Mouse (Mus musculus) forebrain, embryonic 13.5 days (tissue): Measurements from ENCODE around the gene Crocc. TPM values are rescaled to one million over a fixed set of nuclear protein-coding genes. Genes with fewer than 3 reads are reported as not detected.

Source experiments
- ATAC-seq: fragments of 200-750 bp; cut with Nextera tagmentation; 2 replicates; pipeline ENCODE4 v1.8.0; 2017
- H3K27ac ChIP-seq: fragments of 300-500 bp; sonication (generic); 2 replicates; pipeline ENCODE4 v1.5.1; 2015; ENCODE audit warnings: inconsistent platforms, mild to moderate bottlenecking, moderate library complexity
- H3K27me3 ChIP-seq: fragments of 300-500 bp; sonication (generic); 2 replicates; pipeline ENCODE4 v1.6.1; 2015; ENCODE audit warnings: mild to moderate bottlenecking, inconsistent platforms
- H3K36me3 ChIP-seq: fragments of 300-500 bp; sonication (generic); 2 replicates; pipeline ENCODE4 v1.6.1; 2015; ENCODE audit warnings: mild to moderate bottlenecking, inconsistent platforms; ENCODE audit not compliant: poor library complexity, severe bottlenecking
- H3K4me1 ChIP-seq: fragments of 300-500 bp; sonication (generic); 2 replicates; pipeline ENCODE4 v1.6.1; 2015; ENCODE audit warnings: inconsistent platforms
- H3K4me2 ChIP-seq: fragments of 300-500 bp; sonication (generic); 2 replicates; pipeline ENCODE4 v1.6.1; 2015; ENCODE audit warnings: inconsistent platforms, mild to moderate bottlenecking, moderate library complexity
- H3K4me3 ChIP-seq: fragments of 300-500 bp; sonication (generic); 2 replicates; pipeline ENCODE4 v1.5.1; 2015; ENCODE audit warnings: mild to moderate bottlenecking, inconsistent platforms
- H3K9ac ChIP-seq: fragments of 300-500 bp; sonication (generic); 2 replicates; pipeline ENCODE4 v1.6.1; 2015; ENCODE audit warnings: mild to moderate bottlenecking, inconsistent platforms
- H3K9me3 ChIP-seq: fragments of 300-500 bp; sonication (generic); replicated peaks from 2 replicates; pipeline ENCODE4 v1.6.1; 2016; ENCODE audit warnings: inconsistent platforms
- WGBS: fragments of 180-500 bp; shearing (Covaris S2); methylation state at CpG from one replicate; pipeline ENCODE4 v1.1.7; 2015; 5-methylcytosine and 5-hydroxymethylcytosine counted together
- polyA plus RNA-seq: library from polyadenylated mRNA; unstranded; fragments of >200 nt; fragmentation: Nextera tagmentation; extraction: Ambion mirVana; gene quantifications from 2 replicates; pipeline ENCODE4 v1.2.1, GENCODE M21; 2015

The Crocc gene
- polyA plus RNA-seq, 1 experiment from 2014 or later: 7.4 TPM

DNA sequence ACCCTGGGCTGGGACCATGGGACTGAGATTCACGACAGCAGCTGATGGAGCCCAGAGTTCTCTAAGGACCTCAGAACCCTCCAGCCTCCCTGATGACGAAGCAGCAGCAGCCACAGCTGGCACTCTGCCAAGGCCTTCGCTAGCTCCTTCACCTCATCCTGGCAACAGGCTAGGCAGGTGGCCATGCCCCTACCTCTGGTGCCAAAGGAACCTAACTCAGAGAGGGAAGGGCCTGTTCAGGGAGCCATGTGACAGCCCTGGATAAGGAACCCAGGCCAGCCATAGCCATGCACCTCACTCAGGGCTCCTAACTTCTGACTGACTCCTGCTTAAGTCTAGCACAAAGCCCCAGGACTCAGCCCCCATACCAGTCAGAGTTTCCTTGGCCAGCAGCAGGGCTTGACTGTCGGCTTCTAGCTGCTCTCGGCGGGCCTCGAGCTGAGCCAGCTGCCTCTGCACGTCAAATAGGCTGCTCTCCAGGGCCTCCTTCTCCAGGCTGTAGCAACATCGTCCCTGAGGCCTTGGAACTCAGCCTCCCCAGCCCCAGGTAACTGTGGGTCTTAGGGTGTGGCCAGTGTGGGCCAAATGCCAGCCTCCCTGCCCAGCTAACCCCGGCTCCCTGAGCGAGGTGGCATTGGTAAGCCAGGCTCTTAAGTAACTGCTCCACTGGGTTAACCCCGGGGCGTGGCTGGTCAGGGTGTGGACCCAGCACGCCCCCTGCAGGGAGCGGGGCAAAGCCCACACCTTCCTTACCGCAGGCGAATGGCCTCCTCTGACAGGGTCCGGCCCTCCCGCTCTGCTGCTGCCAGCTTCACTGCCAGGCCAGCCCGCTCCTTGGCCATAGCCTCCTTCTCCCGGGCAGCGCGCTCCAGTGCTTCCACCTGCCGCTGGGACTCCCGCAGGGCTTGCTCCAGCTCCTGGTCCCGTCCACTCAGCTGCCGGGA lies 26.5 kb downstream of the Crocc start:
- Histone ChIP-seq H3K36me3 (peaks cover 84% of the 10 kb centered on the region), H3K9me3 (no peaks in the 10 kb centered on the region), H3K4me3 (no peak overlapping the region), H3K9ac (peak overlapping the region; percentile 14; the same call in 1 of the 2 replicates), H3K4me2 (no peak overlapping the region), H3K4me1 (peaks cover 10% of the 10 kb centered on the region; the same call in 1 of the 2 replicates), H3K27me3 (no peaks in the 10 kb centered on the region), H3K27ac (peak overlapping the region; percentile 40)
- ATAC-seq: no peak
- WGBS: 79% methylated on average over 27 of the region's 27 CpGs

DNA sequence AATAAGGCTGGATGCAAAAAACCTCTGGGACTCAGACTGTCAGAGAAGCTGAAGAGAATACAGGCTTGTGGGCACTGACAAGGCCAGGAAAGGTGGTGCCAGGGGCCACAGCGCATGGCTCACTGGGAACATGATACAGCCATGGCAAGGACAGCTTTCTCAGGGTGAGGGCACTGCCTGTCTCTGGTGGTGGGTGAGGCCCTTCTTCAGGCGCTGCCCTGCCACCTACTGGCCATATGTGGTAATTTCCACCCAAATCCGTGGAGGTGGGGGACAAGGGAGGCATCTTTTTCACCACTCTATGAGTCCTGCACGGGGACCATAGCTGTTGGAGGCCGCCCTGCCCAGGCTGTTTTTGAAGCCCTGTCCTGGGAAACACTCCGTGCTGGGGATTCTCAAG lies 28.6 kb downstream of the Crocc start:
- H3K27me3 ChIP-seq: no peaks in the 10 kb centered on the region
- peaks cover 84% of the 10 kb centered on the region for H3K36me3 ChIP-seq
- H3K4me1 ChIP-seq: peaks cover 10% of the 10 kb centered on the region; the same call in 1 of the 2 replicates
- no peaks in the 10 kb centered on the region for H3K9me3 ChIP-seq
- no peak overlapping the region for H3K4me3 ChIP-seq
- WGBS: 16% methylated on average over 6 of the region's 6 CpGs
- H3K9ac ChIP-seq: no peak overlapping the region
- ATAC-seq: peak; percentile 72
- no peak overlapping the region for H3K4me2 ChIP-seq
- no peak overlapping the region for H3K27ac ChIP-seq

DNA sequence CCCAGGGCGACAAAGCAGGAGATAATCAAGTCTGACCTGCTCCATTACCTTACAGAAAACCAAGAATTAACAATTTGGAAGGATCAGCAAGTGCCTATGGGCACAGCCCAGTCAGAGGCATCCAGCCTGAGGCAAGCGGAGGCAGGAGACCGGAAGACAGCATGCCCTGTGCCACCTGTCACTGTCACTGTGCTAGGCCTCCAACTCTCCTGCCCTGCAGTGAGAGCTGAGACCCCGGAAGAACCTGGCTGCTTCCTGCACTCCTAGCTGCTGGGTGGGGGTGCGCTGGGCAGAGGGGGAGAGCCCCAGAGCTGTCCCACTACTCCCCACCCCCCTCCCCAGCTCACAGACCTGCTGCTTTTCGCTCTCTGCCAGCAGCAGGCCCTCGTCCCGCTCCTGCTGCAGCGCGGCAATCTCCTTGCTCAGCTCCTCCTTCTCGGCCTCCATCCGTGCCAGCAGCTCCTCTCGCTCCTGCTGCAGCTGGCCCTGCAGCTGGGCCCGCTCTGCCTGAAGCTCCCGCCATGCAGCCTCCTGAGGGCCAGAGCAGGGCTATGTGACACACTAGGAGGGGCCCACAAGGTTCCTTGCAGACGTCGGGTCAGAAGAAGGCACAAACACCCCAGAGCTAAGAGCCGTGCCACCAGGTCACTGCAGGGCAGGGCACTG lies 29.7 kb downstream of the Crocc start:
- H3K36me3 ChIP-seq: peaks cover 84% of the 10 kb centered on the region
- WGBS: 91% methylated on average over 18 of the region's 18 CpGs
- H3K27ac ChIP-seq: no peak overlapping the region
- H3K4me2 ChIP-seq: no peak overlapping the region
- H3K27me3 ChIP-seq: no peaks in the 10 kb centered on the region
- H3K9ac ChIP-seq: 0 out of 2 replicates have a peak overlapping the region, but pooled peaks have one; percentile 5
- ATAC-seq: peak; percentile 10; the same call in 1 of the 2 replicates
- no peaks in the 10 kb centered on the region for H3K9me3 ChIP-seq
- H3K4me1 ChIP-seq: peaks cover 10% of the 10 kb centered on the region; the same call in 1 of the 2 replicates
- H3K4me3 ChIP-seq: no peak overlapping the region

DNA sequence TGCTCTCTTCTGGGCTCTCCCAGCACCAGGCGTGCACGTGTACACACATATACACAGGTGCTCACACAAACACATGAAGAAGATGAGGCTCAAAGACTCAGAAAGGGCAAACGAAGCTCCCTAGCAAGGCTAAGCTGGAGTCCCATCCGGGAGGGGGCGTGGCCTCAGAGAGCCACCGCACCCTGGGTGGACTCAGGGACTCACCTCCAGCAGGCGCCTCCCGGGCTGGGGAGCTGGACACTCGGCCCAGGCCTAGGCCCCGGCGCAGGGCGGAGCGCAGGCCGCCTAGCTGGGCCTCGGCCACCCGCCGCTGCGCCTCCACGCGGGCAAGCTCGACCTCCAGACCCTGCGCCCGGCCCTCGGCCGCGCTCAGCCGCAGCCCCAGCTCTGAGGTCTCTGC lies 35.4 kb downstream of the Crocc start:
- H3K36me3 ChIP-seq: peaks cover 79% of the 10 kb centered on the region
- H3K4me1 ChIP-seq: peaks cover 25% of the 10 kb centered on the region
- no peaks in the 10 kb centered on the region for H3K27me3 ChIP-seq
- WGBS: 83% methylated on average over 27 of the region's 27 CpGs
- H3K27ac ChIP-seq: no peak overlapping the region
- no peak for ATAC-seq
- H3K4me3 ChIP-seq: no peak overlapping the region
- H3K4me2 ChIP-seq: no peak overlapping the region
- no peak overlapping the region for H3K9ac ChIP-seq
- no peaks in the 10 kb centered on the region for H3K9me3 ChIP-seq

DNA sequence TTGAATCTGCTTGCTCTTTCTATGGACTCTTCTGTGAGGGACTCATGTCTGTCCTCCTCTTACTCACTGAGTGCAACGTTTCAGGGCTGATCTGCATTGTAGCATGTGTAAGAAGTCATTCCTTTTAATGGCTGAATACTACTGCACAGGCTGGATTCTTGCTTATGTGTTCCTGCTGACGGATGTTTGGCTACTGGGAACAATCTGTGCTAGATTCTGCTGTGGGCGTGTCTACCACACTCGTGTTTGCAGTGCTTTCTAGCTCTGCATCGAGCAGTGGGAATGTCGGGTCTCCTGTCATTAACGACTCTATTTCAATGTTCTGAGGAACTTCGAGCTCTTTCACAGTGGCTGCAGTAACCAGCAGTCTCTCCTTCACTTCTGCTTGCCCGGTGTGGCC lies 36.3 kb downstream of the Crocc start:
- H3K4me3 ChIP-seq: no peak overlapping the region
- peaks cover 76% of the 10 kb centered on the region for H3K36me3 ChIP-seq
- no peak overlapping the region for H3K9ac ChIP-seq
- H3K9me3 ChIP-seq: no peaks in the 10 kb centered on the region
- H3K27ac ChIP-seq: no peak overlapping the region
- H3K4me2 ChIP-seq: no peak overlapping the region
- WGBS: 81% methylated on average over 9 of the region's 9 CpGs
- no peak for ATAC-seq
- peaks cover 35% of the 10 kb centered on the region for H3K4me1 ChIP-seq
- H3K27me3 ChIP-seq: no peaks in the 10 kb centered on the region

DNA sequence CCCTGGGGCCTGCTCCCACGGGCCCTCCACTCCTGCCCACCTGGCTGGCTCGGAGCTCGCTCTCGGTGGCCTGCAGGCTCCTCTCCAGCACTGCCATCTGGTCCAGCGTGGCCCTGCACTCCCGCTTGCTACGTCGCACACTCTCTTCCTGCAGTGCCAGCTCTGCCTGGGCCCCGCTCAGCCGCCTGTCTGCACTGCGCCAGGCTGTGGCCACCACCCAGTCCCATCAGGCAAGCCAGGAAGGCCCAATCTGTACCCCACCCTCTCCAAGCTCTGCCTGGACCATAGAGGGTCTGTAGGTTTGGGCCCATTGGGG lies 38.8 kb downstream of the Crocc start:
- 26% methylated on average over 11 of the region's 11 CpGs for WGBS
- H3K9me3 ChIP-seq: no peaks in the 10 kb centered on the region
- H3K4me1 ChIP-seq: peaks cover 53% of the 10 kb centered on the region
- peak overlapping the region; percentile 59; the same call in 1 of the 2 replicates for H3K9ac ChIP-seq
- peaks cover 74% of the 10 kb centered on the region for H3K36me3 ChIP-seq
- no peaks in the 10 kb centered on the region for H3K27me3 ChIP-seq
- peak; percentile 57 for ATAC-seq
- H3K4me3 ChIP-seq: no peak overlapping the region
- peak overlapping the region; percentile 96 for H3K27ac ChIP-seq
- peak overlapping the region; percentile 37 for H3K4me2 ChIP-seq

DNA sequence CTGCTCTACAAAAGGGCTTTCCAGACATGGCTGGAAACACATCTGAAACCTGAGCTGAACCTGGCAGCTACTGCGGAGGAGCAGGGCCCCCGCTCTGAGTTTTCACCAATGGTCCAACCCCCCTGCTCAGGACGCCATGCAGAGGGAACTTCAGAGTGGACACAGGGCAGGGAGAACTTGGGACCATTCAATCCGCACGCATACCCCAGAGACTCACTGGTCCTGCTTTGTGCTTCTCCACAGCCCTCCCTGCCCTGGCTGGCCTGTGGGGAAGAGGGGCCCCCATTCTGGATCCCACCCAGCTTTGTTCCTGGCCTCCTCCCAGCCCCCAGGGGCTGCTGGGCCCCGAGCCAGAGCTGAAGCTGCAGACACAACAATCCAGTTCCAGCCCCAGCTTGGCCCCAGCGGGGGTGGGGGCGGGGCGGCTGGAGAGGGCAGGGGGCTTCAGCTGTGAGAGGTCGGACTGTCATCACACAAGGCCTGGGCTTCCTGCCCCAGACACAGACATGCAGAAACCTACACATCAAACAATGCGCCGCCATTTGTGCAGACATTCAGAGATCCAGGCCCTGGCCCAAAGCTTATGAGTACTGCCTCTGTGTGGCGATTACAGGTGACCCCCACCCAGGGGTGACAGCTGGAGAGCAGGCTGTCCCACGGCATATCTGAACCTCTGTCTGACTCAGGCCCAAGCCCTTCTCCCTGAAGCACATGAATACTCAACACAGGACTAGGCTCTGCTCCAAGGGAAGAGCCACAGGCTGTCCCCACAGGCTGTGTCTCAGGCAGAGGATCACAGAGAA lies 39.3 kb downstream of the Crocc start:
- no peaks in the 10 kb centered on the region for H3K27me3 ChIP-seq
- no peak overlapping the region for H3K4me3 ChIP-seq
- no peaks in the 10 kb centered on the region for H3K9me3 ChIP-seq
- H3K9ac ChIP-seq: peak overlapping the region; percentile 59
- ATAC-seq: peak; percentile 69
- peak overlapping the region; percentile 96 for H3K27ac ChIP-seq
- H3K4me2 ChIP-seq: peak overlapping the region; percentile 37
- peaks cover 53% of the 10 kb centered on the region for H3K4me1 ChIP-seq
- peaks cover 74% of the 10 kb centered on the region for H3K36me3 ChIP-seq
- WGBS: 9% methylated on average over 14 of the region's 14 CpGs

DNA sequence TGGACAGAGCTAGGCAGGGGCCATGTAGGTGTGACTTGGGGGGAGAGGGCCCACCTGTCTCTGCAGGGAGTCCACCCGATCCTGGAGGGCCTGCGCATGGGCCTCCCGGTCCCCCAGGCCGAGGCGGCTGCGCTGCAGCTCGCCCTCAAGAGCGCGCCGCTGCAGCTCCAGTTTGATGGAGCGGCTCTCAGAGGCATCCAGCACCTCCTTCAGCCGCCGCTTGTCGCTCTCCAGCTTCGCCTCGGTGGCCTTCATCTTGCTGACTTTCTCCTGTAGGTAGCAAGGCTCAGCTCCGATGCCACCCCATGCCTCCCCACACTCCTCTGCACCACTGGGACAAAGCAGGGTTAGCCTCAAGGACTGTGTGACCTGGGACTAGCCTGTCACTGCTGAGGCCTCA lies 40.1 kb downstream of the Crocc start:
- 78% methylated on average over 17 of the region's 17 CpGs for WGBS
- Histone ChIP-seq H3K36me3 (peaks cover 74% of the 10 kb centered on the region), H3K4me3 (no peak overlapping the region), H3K9ac (peak overlapping the region; percentile 59), H3K4me2 (peak overlapping the region; percentile 37; the same call in 1 of the 2 replicates), H3K27me3 (no peaks in the 10 kb centered on the region), H3K4me1 (peaks cover 60% of the 10 kb centered on the region), H3K27ac (peak overlapping the region; percentile 96), H3K9me3 (no peaks in the 10 kb centered on the region)
- no peak for ATAC-seq

DNA sequence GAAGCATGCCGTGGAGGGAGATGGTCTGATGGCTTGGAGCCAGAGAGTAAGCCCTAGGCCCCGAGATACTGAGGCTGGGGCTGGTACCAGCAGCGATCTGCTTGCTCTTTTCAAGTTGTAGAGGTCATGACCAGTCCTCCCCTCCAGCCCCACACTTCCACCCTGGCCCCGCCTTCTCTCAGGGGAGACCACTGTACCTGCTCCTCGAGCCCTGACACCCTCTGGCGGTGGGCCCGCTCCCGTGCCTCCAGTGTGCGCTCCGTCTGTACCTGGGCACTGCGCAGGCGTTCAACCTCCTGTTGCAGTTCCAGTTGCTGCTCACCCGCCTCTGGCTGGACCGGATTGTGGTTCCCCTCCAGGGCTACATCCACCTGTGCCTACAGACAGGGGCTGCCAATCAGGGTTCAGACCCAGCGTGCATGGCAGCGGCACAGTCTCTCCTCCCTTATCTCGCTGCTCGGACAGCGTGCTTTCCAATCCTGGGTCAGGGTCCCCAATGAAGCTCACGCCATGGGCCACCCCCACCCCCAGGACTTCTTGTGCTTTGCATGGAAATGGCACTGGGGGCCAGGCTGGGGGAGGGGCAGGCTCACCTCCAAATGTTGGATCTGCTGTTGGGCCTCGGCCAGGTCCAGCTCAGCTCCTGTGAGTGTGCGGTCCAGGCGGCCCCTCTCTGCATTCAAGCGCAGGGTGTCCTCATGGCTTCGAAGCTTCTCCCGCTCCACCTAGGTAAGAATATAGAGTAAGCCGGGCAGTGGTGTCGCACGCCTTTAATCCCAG lies 42.5 kb downstream of the Crocc start:
- Histone ChIP-seq H3K27me3 (no peaks in the 10 kb centered on the region), H3K4me1 (peaks cover 80% of the 10 kb centered on the region), H3K27ac (peak overlapping the region; percentile 77), H3K9me3 (no peaks in the 10 kb centered on the region), H3K36me3 (peaks cover 75% of the 10 kb centered on the region), H3K9ac (0 out of 2 replicates have a peak overlapping the region, but pooled peaks have one; percentile 37), H3K4me2 (no peak overlapping the region), H3K4me3 (no peak overlapping the region)
- ATAC-seq: no peak
- WGBS: 84% methylated on average over 29 of the region's 29 CpGs

DNA sequence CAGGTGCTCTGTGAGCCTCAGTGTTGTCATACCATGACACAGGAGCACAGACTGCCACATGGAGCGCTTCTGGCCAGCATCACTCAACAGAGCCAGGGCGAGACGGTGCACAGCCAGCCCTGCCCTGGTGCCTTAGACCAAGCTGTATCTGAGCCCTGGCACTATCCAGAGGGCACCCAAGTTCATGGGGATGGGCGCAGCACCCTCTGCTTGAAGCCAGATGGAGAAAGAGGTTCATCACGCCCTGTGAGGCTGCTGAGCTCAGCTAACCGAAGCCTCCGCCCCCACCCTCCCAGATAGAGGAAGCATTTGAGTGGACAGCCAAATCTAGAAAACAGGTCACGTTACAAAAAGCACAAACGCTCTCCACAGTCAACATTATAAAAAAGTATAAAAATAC lies 44.0 kb downstream of the Crocc start:
- H3K9ac ChIP-seq: no peak overlapping the region
- H3K27me3 ChIP-seq: no peaks in the 10 kb centered on the region
- peak overlapping the region; percentile 77 for H3K27ac ChIP-seq
- peaks cover 84% of the 10 kb centered on the region for H3K4me1 ChIP-seq
- no peaks in the 10 kb centered on the region for H3K9me3 ChIP-seq
- H3K36me3 ChIP-seq: peaks cover 72% of the 10 kb centered on the region
- no peak overlapping the region for H3K4me2 ChIP-seq
- WGBS: 86% methylated on average over 9 of the region's 9 CpGs
- ATAC-seq: no peak
- H3K4me3 ChIP-seq: no peak overlapping the region

DNA sequence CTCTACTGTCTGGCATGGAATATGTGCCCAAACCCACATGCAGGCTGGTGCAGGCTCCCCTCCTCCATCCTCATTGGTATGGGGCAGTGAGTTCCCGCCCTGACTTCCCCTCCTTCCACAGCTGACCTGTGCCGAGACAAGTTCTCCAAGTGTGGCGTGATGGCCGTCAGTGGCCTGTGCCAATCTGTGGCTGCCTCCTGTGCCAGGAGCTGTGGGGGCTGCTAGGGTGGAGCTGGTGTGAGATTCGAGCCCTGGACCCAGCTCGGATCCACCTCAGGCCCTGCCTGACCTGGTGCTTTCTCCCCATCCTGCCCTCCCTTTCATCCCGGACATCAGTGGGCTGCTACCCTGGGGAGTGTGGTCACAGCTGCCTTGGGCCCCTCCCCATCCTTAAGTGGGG lies 45.0 kb downstream of the Crocc start:
- ATAC-seq: no peak
- H3K36me3 ChIP-seq: peaks cover 72% of the 10 kb centered on the region
- no peak overlapping the region for H3K4me2 ChIP-seq
- no peak overlapping the region for H3K9ac ChIP-seq
- H3K27ac ChIP-seq: no peak overlapping the region
- H3K27me3 ChIP-seq: no peaks in the 10 kb centered on the region
- H3K4me3 ChIP-seq: no peak overlapping the region
- no peaks in the 10 kb centered on the region for H3K9me3 ChIP-seq
- WGBS: 81% methylated on average over 7 of the region's 7 CpGs
- H3K4me1 ChIP-seq: peaks cover 78% of the 10 kb centered on the region
